Comparison of ENCODE assay signal across 24 mouse cellular contexts in genomic region chr17:47474250-47474649, GRCm38 (mm10). TPM values are rescaled to one million over a fixed set of nuclear protein-coding genes. Genes with fewer than 3 reads are reported as not detected.
"Had no signal": no experiment of that assay in that cellular context is flagged by ENCODE, and none has a peak within 500 bp of the region (broad histone marks: within the 10 kb centered on the region; RNA-seq: fewer than 3 reads in every experiment).

No protein-coding gene starts in this region.

- H3K27ac ChIP-seq: gastrocnemius, adult 2 months; hindbrain, embryonic 10.5 days; hindbrain, embryonic 12.5 days; hindbrain, embryonic 15.5 days; intestine, embryonic 15.5 days; layer of hippocampus, adult 2 months; left cerebral cortex, adult 2 months; limb, embryonic 13.5 days; limb, embryonic 15.5 days; liver, embryonic 12.5 days had no signal

- H3K9me3 ChIP-seq: hindbrain, embryonic 10.5 days; hindbrain, embryonic 12.5 days; hindbrain, embryonic 15.5 days; intestine, embryonic 15.5 days; limb, embryonic 13.5 days; limb, embryonic 15.5 days; liver, embryonic 12.5 days had no signal

- H3K4me1 ChIP-seq: hindbrain, embryonic 12.5 days; hindbrain, embryonic 15.5 days had no signal

- H3K4me3 ChIP-seq: gastrocnemius, adult 2 months; hindbrain, embryonic 10.5 days; hindbrain, embryonic 12.5 days; hindbrain, embryonic 15.5 days; intestine, embryonic 15.5 days; layer of hippocampus, adult 2 months; left cerebral cortex, adult 2 months; limb, embryonic 13.5 days; limb, embryonic 15.5 days; liver, embryonic 12.5 days had no signal

- H3K27me3 ChIP-seq: hindbrain, embryonic 15.5 days; intestine, embryonic 15.5 days had no signal

- ATAC-seq: forebrain, embryonic 16.5 days; liver, embryonic 12.5 days had no signal

- DNase-seq: gastrocnemius, postnatal 25 days; left cerebral cortex, postnatal 4 days had no signal

- H3K4me2 ChIP-seq: heart, embryonic 11.5 days; hindbrain, embryonic 12.5 days; hindbrain, embryonic 15.5 days; intestine, embryonic 15.5 days; limb, embryonic 13.5 days; limb, embryonic 15.5 days; liver, embryonic 12.5 days had no signal

- H3K36me3 ChIP-seq: hindbrain, embryonic 10.5 days; hindbrain, embryonic 12.5 days; hindbrain, embryonic 15.5 days; intestine, embryonic 15.5 days; limb, embryonic 13.5 days; limb, embryonic 15.5 days; liver, embryonic 12.5 days had no signal

- H3K9ac ChIP-seq: hindbrain, embryonic 12.5 days; hindbrain, embryonic 15.5 days; intestine, embryonic 15.5 days; limb, embryonic 13.5 days; limb, embryonic 15.5 days; liver, embryonic 12.5 days had no signal

RNA-seq across cellular contexts. Expression of gene 1700001C19Rik, which starts 37.1 kb away (rescaled TPM):
- total RNA-seq: gastrocnemius, adult 2 months; gastrocnemius, postnatal 10 days; gastrocnemius, postnatal 25 days; gastrocnemius, postnatal 4 days; granulocyte monocyte progenitor cell, adult 5-6 weeks; heart, adult 18-20 months; heart, postnatal 10 days; heart, postnatal 25 days; layer of hippocampus, adult 2 months; layer of hippocampus, postnatal 25 days; left cerebral cortex, adult 2 months; left cerebral cortex, postnatal 14 days; left cerebral cortex, postnatal 4 days had no signal
- polyA plus RNA-seq: inflammation-experienced regulatory T-cells, adult 6 months; kidney, embryonic 16.5 days had no signal

RNA-seq across cellular contexts. Expression of gene AI661453, which starts 37.8 kb away (rescaled TPM):
- polyA plus RNA-seq: inflammation-experienced regulatory T-cells, adult 6 months had no signal
